Mouse (Mus musculus) liver, embryonic 14.5 days (tissue): ENCODE measurements at regions not wholly inside any gene's neighbourhood (a gene's known extent, or its start where the extent isn't known, plus 50 kb on each side); places are given as distances from the start of the nearest gene placed in this dataset.

Source experiments
- CTCF ChIP-seq: IDR thresholded peaks from 2 replicates; pipeline ENCODE4 v1.5.1; 2016; ENCODE audit warnings: antibody characterized with exemption, low read depth, control low read depth
- EP300 ChIP-seq: IDR thresholded peaks from 2 replicates; pipeline ENCODE4 v1.6.1; 2016; ENCODE audit warnings: antibody characterized with exemption, low read depth

GRCm38 (mm10) chr4:48889074-48889592 lies 169.9 kb upstream of the Plppr1 start:
- TF ChIP-seq CTCF (no peak), EP300 (no peak)
